In genomic region chr14:121455527-121455926, GRCm38 (mm10) we compare ENCODE assay signal across 8 mouse cellular contexts. TPM values are rescaled to one million over a fixed set of nuclear protein-coding genes. Genes with fewer than 3 reads are reported as not detected.
DNase-seq lines count a peak whose midpoint lies in the region; ATAC-seq and TF ChIP-seq lines count a peak whose summit lies in the region.
"Had no signal": no experiment of that assay in that cellular context is flagged by ENCODE, and none has a peak within 500 bp of the region (broad histone marks: within the 10 kb centered on the region; RNA-seq: fewer than 3 reads in every experiment).

No protein-coding gene starts in this region.

- 7% methylated on average over 6 of the region's 6 CpGs for WGBS in lung, embryonic 14.5 days

- H3K36me3 ChIP-seq in MEL (ENCODE audit: control insufficient read depth in 1 of 2, insufficient read depth in 2 of 2, low read length in 2 of 2), result peaks cover 0 to 8% of the 10 kb centered on the region in 2 experiments; a peak in 2 of 4 replicates
- no peaks in the 10 kb centered on the region for H3K36me3 ChIP-seq in lung, embryonic 14.5 days (ENCODE audit: insufficient read depth)

- peak; percentile 41 for ATAC-seq in CD4-positive, CD25-positive, alpha-beta regulatory T cell, adult 4 months
- ATAC-seq in frontal cortex, adult (ENCODE audit: low TSS enrichment), result peak; percentile 74; the same call in 1 of the 2 replicates
- no peak for ATAC-seq in lung, embryonic 14.5 days (ENCODE audit: insufficient read depth)

- peak overlapping the region; percentile 41 for H3K27ac ChIP-seq in MEL (ENCODE audit: control insufficient read depth, low read depth, low read length)
- H3K27ac ChIP-seq in lung, embryonic 14.5 days (ENCODE audit: low read depth), result no peak overlapping the region

- peak in 1 of 2 experiments; percentile 8; a peak in 1 of 4 replicates for TF ChIP-seq EP300 in MEL (IDR thresholded peaks at IDR 0.05; ENCODE audit: low read depth in 1 of 2, low read length in 2 of 2)

- no peak for TF ChIP-seq POLR2A in MEL (IDR thresholded peaks at IDR 0.05; ENCODE audit: control insufficient read depth in 1 of 2, insufficient read depth in 1 of 2, low read depth in 1 of 2, low read length in 2 of 2, poor library complexity in 1 of 2)

- TF ChIP-seq RAD21 in MEL (IDR thresholded peaks at IDR 0.05; ENCODE audit: low read depth, low read length), result peak; percentile 76

- no peaks in the 10 kb centered on the region for H3K9me3 ChIP-seq in MEL (replicated peaks; ENCODE audit: insufficient read depth, low read length)
- H3K9me3 ChIP-seq in lung, embryonic 14.5 days (ENCODE audit: low read depth, low read length), result no peaks in the 10 kb centered on the region

- peak overlapping the region; percentile 51 for H3K4me3 ChIP-seq in MEL (ENCODE audit: control insufficient read depth in 1 of 2, insufficient read depth in 1 of 2, low read depth in 2 of 2, low read length in 2 of 2)
- H3K4me3 ChIP-seq in lung, embryonic 14.5 days (ENCODE audit: low read depth, low read length), result no peak overlapping the region

- peak overlapping the region; percentile 68 for H3K9ac ChIP-seq in MEL (ENCODE audit: control insufficient read depth, low read depth, low read length, poor library complexity, severe bottlenecking)
- H3K9ac ChIP-seq in lung, embryonic 14.5 days, result no peak overlapping the region

- peaks cover under 1 to 7% of the 10 kb centered on the region in 2 experiments; a peak in 3 of 4 replicates for H3K4me1 ChIP-seq in MEL (ENCODE audit: control insufficient read depth in 1 of 2, insufficient read depth in 2 of 2, low read length in 2 of 2)
- H3K4me1 ChIP-seq in lung, embryonic 14.5 days (ENCODE audit: insufficient read depth), result no peaks in the 10 kb centered on the region

- peak; percentile 85 to 92 (median 90) for TF ChIP-seq CTCF in MEL (IDR thresholded peaks at IDR 0.05 in 2 of 3, conservative IDR thresholded peaks at IDR 0.05 in 1 of 3; ENCODE audit: control insufficient read depth in 1 of 3, insufficient read depth in 1 of 3, low read depth in 2 of 3, low read length in 3 of 3, poor library complexity in 1 of 3, severe bottlenecking in 1 of 3)
- peak; percentile 94 for TF ChIP-seq CTCF in lung, embryonic 14.5 days (IDR thresholded peaks at IDR 0.05; ENCODE audit: low read depth)

- peaks cover 0 to 1% of the 10 kb centered on the region in 2 experiments; a peak in 2 of 4 replicates for H3K27me3 ChIP-seq in MEL (ENCODE audit: control insufficient read depth in 1 of 2, insufficient read depth in 2 of 2, low read length in 2 of 2)
- H3K27me3 ChIP-seq in lung, embryonic 14.5 days (ENCODE audit: insufficient read depth, low read length), result no peaks in the 10 kb centered on the region

- H3K79me2 ChIP-seq in MEL (ENCODE audit: control insufficient read depth, insufficient read depth, low read length, poor library complexity), result no peaks in the 10 kb centered on the region

- peak; percentile 81 for DNase-seq in MEL (ENCODE audit: low read depth, low spot score)
- peak; percentile 38 to 77 for DNase-seq in cerebellum, adult 18-20 months
- peak; percentile 56 to 70 for DNase-seq in kidney, postnatal 25 days
- peak; percentile 78 for DNase-seq in lung, embryonic 14.5 days
- DNase-seq in skeletal muscle tissue, adult 2 months (ENCODE audit: low read depth, low spot score), result peak; percentile 37

- no peak overlapping the region for H3K4me2 ChIP-seq in lung, embryonic 14.5 days

TF ChIP-seq in MEL, 35 proteins besides CTCF, POLR2A, EP300 and RAD21:
- TF ChIP-seq NELFE (IDR thresholded peaks at IDR 0.05; ENCODE audit: low read depth, low read length), result no peak
- 0 out of 2 replicates have a peak, but pooled peaks have one; percentile 5 for TF ChIP-seq MXI1 (IDR thresholded peaks at IDR 0.05; ENCODE audit: low read depth, low read length)
- TF ChIP-seq ZC3H11A (IDR thresholded peaks at IDR 0.05; ENCODE audit: low read depth, low read length), result peak; percentile 65
- no peak for TF ChIP-seq CHD1 (IDR thresholded peaks at IDR 0.05; ENCODE audit: low read depth, low read length)
- no peak for TF ChIP-seq MAZ (IDR thresholded peaks at IDR 0.05; ENCODE audit: low read depth, low read length)
- TF ChIP-seq BHLHE40 (IDR thresholded peaks at IDR 0.05; ENCODE audit: borderline replicate concordance, low read depth, low read length), result 0 out of 2 replicates have a peak, but pooled peaks have one; percentile 47
- no peak for TF ChIP-seq HCFC1 (IDR thresholded peaks at IDR 0.05; ENCODE audit: low read depth, low read length)
- TF ChIP-seq TAL1 (IDR thresholded peaks at IDR 0.05; ENCODE audit: low read length), result no peak
- no peak for TF ChIP-seq JUND (IDR thresholded peaks at IDR 0.05; ENCODE audit: low read depth, low read length)
- no peak for TF ChIP-seq POLR2AphosphoS2 (IDR thresholded peaks at IDR 0.05; ENCODE audit: low read length)
- no peak for TF ChIP-seq TCF12 (IDR thresholded peaks at IDR 0.05; ENCODE audit: low read depth, low read length)
- no peak for TF ChIP-seq CHD2 (IDR thresholded peaks at IDR 0.05; ENCODE audit: low read length)
- no peak for TF ChIP-seq POLR2AphosphoS5 (IDR thresholded peaks at IDR 0.05; ENCODE audit: borderline replicate concordance, low read depth, low read length)
- no peak for TF ChIP-seq MAX (IDR thresholded peaks at IDR 0.05; ENCODE audit: low read length)
- no peak for TF ChIP-seq USF1 (IDR thresholded peaks at IDR 0.05; ENCODE audit: low read depth, low read length)
- TF ChIP-seq SMC3 (IDR thresholded peaks at IDR 0.05; ENCODE audit: low read depth, low read length), result peak; percentile 82
- TF ChIP-seq ELF1 (IDR thresholded peaks at IDR 0.05; ENCODE audit: low read depth, low read length), result 0 out of 2 replicates have a peak, but pooled peaks have one; percentile 33

RNA-seq across cellular contexts. Expression of gene Slc15a1, which starts 49.5 kb away (rescaled TPM):
- under 1 TPM in 1 of 2 experiments, not detected in 1; 0.16 TPM for polyA plus RNA-seq in CD4-positive, CD25-positive, alpha-beta regulatory T cell, adult 4 months (2017; shearing (Covaris generic))
- total RNA-seq in MEL (2012; rRNA removed), result not detected in 2 replicates
- polyA plus RNA-seq in MEL (2012; ENCODE audit: insufficient read depth in 1 of 2, insufficient read length in 2 of 2, low read depth in 1 of 2, low replicate concordance in 2 of 2, missing spikeins in 1 of 2), result not detected
- polyA plus RNA-seq in lung, embryonic 14.5 days (2014; fragmentation: Nextera tagmentation; extraction: Ambion mirVana), result 0.13 and 0.14 TPM in 2 replicates
- total RNA-seq: left cerebral cortex, adult 8-10 months had no signal
